In genomic region chr2:17741555-17741954, GRCm38 (mm10) we compare ENCODE assay signal across 7 mouse cellular contexts. TPM values are rescaled to one million over a fixed set of nuclear protein-coding genes. Genes with fewer than 3 reads are reported as not detected.
A peak's percentile ranks its signal among the peaks of the same experiment; 100 is the strongest.
DNase-seq lines count a peak whose midpoint lies in the region; ATAC-seq and TF ChIP-seq lines count a peak whose summit lies in the region.

No protein-coding gene starts in this region.

- no peak for TF ChIP-seq POLR2A in thymus, adult 2 months (IDR thresholded peaks at IDR 0.05; ENCODE audit: control insufficient read depth, extremely low read depth, insufficient read depth, low read length, poor library complexity)

- H3K4me1 ChIP-seq in thymus, adult 2 months (replicated peaks; ENCODE audit: control insufficient read depth, insufficient read depth, low read length) = peaks cover 4% of the 10 kb centered on the region
- peaks cover 27% of the 10 kb centered on the region for H3K4me1 ChIP-seq in embryonic facial prominence, embryonic 10.5 days
- no peaks in the 10 kb centered on the region for H3K4me1 ChIP-seq in midbrain, postnatal 0 days (ENCODE audit: insufficient read depth, low read length)

- H3K4me2 ChIP-seq in midbrain, postnatal 0 days (ENCODE audit: low read depth, low read length, poor library complexity, severe bottlenecking) = peak overlapping the region; percentile 60

- H3K9me3 ChIP-seq in embryonic facial prominence, embryonic 10.5 days = no peaks in the 10 kb centered on the region
- no peaks in the 10 kb centered on the region for H3K9me3 ChIP-seq in midbrain, postnatal 0 days (ENCODE audit: low read length)

- DNase-seq in thymus, postnatal 25 days = peak; percentile 13
- DNase-seq in thymus, adult 2 months = no peak
- peak; percentile 83 for DNase-seq in embryonic facial prominence, embryonic 10.5 days (ENCODE audit: low spot score)
- DNase-seq in induced T-regulatory cell, adult 2 months (ENCODE audit: low read depth) = peak; percentile 83
- peak; percentile 32 for DNase-seq in midbrain, postnatal 0 days (ENCODE audit: low spot score)
- no peak for DNase-seq in urinary bladder, postnatal 4 days (ENCODE audit: low spot score in 2 of 2)
- no peak for DNase-seq in left cerebral cortex, adult 11 months (ENCODE audit: low spot score)

- ATAC-seq in midbrain, postnatal 0 days (ENCODE audit: low FRiP score) = 0 out of 2 replicates have a peak, but pooled peaks have one; percentile 49

- no peaks in the 10 kb centered on the region for H3K27me3 ChIP-seq in thymus, adult 2 months (ENCODE audit: control insufficient read depth, insufficient read depth, low read length)
- H3K27me3 ChIP-seq in embryonic facial prominence, embryonic 10.5 days (replicated peaks; ENCODE audit: low read depth, poor library complexity, severe bottlenecking) = peaks cover 15% of the 10 kb centered on the region
- H3K27me3 ChIP-seq in midbrain, postnatal 0 days (ENCODE audit: insufficient read depth, low read length) = no peaks in the 10 kb centered on the region; the same call in 1 of the 2 replicates

- H3K27ac ChIP-seq in thymus, adult 2 months (ENCODE audit: control insufficient read depth, insufficient read depth, low read length) = no peak overlapping the region
- peak overlapping the region; percentile 63 for H3K27ac ChIP-seq in embryonic facial prominence, embryonic 10.5 days (replicated peaks)
- no peak overlapping the region for H3K27ac ChIP-seq in midbrain, postnatal 0 days (ENCODE audit: low read depth, low read length)

- H3K4me3 ChIP-seq in thymus, adult 2 months (ENCODE audit: control insufficient read depth, insufficient read depth, low read length) = no peak overlapping the region
- peak overlapping the region; percentile 45 for H3K4me3 ChIP-seq in embryonic facial prominence, embryonic 10.5 days
- peak overlapping the region; percentile 33 for H3K4me3 ChIP-seq in midbrain, postnatal 0 days (ENCODE audit: low read depth, low read length)

- no peak overlapping the region for H3K9ac ChIP-seq in midbrain, postnatal 0 days (replicated peaks; ENCODE audit: low read length, poor library complexity, severe bottlenecking)

- WGBS in thymus, adult 2 months = 4% methylated on average over 16 of the region's 16 CpGs
- WGBS in embryonic facial prominence, embryonic 10.5 days = under 1% methylated on average over 16 of the region's 16 CpGs
- 1% methylated on average over 16 of the region's 16 CpGs for WGBS in midbrain, postnatal 0 days

- TF ChIP-seq CTCF in thymus, adult 2 months (IDR thresholded peaks at IDR 0.05; ENCODE audit: borderline replicate concordance, control insufficient read depth, extremely low read depth, insufficient read depth, low read length, poor library complexity) = no peak
- TF ChIP-seq CTCF in midbrain, postnatal 0 days (IDR thresholded peaks at IDR 0.05) = no peak

- no peaks in the 10 kb centered on the region for H3K36me3 ChIP-seq in thymus, adult 2 months (ENCODE audit: control insufficient read depth, insufficient read depth, low read length)
- H3K36me3 ChIP-seq in embryonic facial prominence, embryonic 10.5 days (replicated peaks) = no peaks in the 10 kb centered on the region
- no peaks in the 10 kb centered on the region for H3K36me3 ChIP-seq in midbrain, postnatal 0 days (ENCODE audit: insufficient read depth, low read length)

RNA-seq across cellular contexts. Expression of gene Nebl, which starts 10.3 kb away (rescaled TPM):
- 120 and 132 TPM in 2 replicates for polyA plus RNA-seq in thymus, adult 2 months (2012; rRNA removed)
- 6.6 and 6.7 TPM in 2 replicates for polyA plus RNA-seq in embryonic facial prominence, embryonic 10.5 days (2016; fragmentation: Nextera tagmentation; extraction: Ambion mirVana)
- 24.0 and 25.1 TPM in 2 replicates for total RNA-seq in midbrain, postnatal 0 days (2014; rRNA removed)
- polyA plus RNA-seq in midbrain, postnatal 0 days (2015; fragmentation: Nextera tagmentation; extraction: Ambion mirVana) = 8.4 and 11.7 TPM in 2 replicates

Comparison
In these comparisons a context has a peak if more than half of its experiments do, and no peak if none do; other contexts are left out.
1. DNase-seq: peak in thymus, postnatal 25 days (single experiment), embryonic facial prominence, embryonic 10.5 days (single experiment), induced T-regulatory cell, adult 2 months (single experiment) and midbrain, postnatal 0 days (single experiment); none in thymus, adult 2 months (single experiment), urinary bladder, postnatal 4 days (0 of 2) and left cerebral cortex, adult 11 months (single experiment).